Mouse (Mus musculus) embryonic facial prominence, embryonic 15.5 days (tissue): ENCODE results near the gene Chd1. TPM values are rescaled to one million over a fixed set of nuclear protein-coding genes. Genes with fewer than 3 reads are reported as not detected.
A peak's percentile ranks its signal among the peaks of the same experiment; 100 is the strongest.

Experiments used
- ATAC-seq: fragments of 200-750 bp; cut with Nextera tagmentation; 2 replicates; pipeline ENCODE4 v1.8.0; 2017; ENCODE audit warnings: low read depth, moderate TSS enrichment; ENCODE audit not compliant: insufficient number of reproducible peaks, low FRiP score, low TSS enrichment
- H3K27ac ChIP-seq: fragments of 300-500 bp; sonication (generic); replicated peaks from 2 replicates; pipeline ENCODE4 v1.5.1; 2015; ENCODE audit warnings: mild to moderate bottlenecking, inconsistent platforms
- H3K27me3 ChIP-seq: fragments of 300-500 bp; sonication (generic); 2 replicates; pipeline ENCODE4 v1.6.1; 2015; ENCODE audit warnings: inconsistent platforms
- H3K36me3 ChIP-seq: fragments of 300-500 bp; sonication (generic); 2 replicates; pipeline ENCODE4 v1.6.1; 2015; ENCODE audit warnings: mild to moderate bottlenecking, inconsistent platforms
- H3K4me1 ChIP-seq: fragments of 300-500 bp; sonication (generic); 2 replicates; pipeline ENCODE4 v1.6.1; 2015; ENCODE audit warnings: inconsistent platforms
- H3K4me2 ChIP-seq: fragments of 300-500 bp; sonication (generic); replicated peaks from 2 replicates; pipeline ENCODE4 v1.6.1; 2015; ENCODE audit warnings: mild to moderate bottlenecking, inconsistent platforms
- H3K4me3 ChIP-seq: fragments of 300-500 bp; sonication (generic); replicated peaks from 2 replicates; pipeline ENCODE4 v1.5.1; 2015; ENCODE audit warnings: mild to moderate bottlenecking, inconsistent platforms
- H3K9ac ChIP-seq: fragments of 300-500 bp; sonication (generic); 2 replicates; pipeline ENCODE4 v1.6.1; 2015; ENCODE audit warnings: inconsistent platforms
- H3K9me3 ChIP-seq: fragments of 300-500 bp; sonication (generic); replicated peaks from 2 replicates; pipeline ENCODE4 v1.6.1; 2016; ENCODE audit warnings: inconsistent platforms
- whole genome bisulfite sequencing: fragments of 180-500 bp; shearing (Covaris S2); methylation state at CpG from one replicate; pipeline ENCODE4 v1.1.7; 2015; 5-methylcytosine and 5-hydroxymethylcytosine counted together
- polyA plus RNA-seq: library from polyadenylated mRNA; unstranded; fragments of >200 nt; fragmentation: Nextera tagmentation; extraction: Ambion mirVana; gene quantifications from 2 replicates; pipeline ENCODE4 v1.2.1, GENCODE M21; 2015

Chd1 gene
- polyA plus RNA-seq, 1 experiment from 2014 or later, result 27.2 TPM

DNA sequence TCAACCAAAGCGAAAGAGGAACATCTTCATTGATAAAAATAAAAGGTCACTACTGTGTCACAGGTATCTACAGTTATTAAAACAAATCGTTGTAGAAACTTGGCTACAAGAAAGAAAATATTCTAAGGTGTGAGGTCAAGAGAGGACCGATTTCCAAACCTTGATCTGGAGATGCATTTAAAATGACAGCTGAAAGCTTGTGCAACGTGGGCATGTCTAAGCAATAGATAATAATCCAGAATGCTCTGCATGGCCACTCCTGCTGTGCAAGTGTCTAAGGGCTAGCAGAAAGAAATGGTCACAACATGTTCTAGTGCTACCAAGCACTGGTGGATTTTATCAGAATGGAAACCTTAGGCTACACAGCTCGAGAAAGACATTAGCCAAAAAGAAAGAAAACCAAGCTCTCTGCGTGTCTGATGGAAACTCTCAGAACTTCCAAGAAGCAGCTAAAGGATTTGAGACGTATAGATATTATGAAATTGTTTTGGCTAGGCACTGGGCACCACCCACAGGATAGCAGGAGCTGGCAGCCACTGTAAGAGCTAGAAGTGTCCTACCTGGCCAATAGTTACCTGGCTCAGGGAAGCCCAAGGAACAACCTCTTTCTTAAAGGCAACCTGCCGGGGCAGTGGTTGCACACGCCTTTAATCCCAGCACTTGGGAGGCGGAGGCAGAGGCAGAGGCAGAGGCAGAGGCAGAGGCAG is 110.7 kb downstream of the Chd1 start:
- Histone ChIP-seq H3K4me2 (no peak overlapping the region), H3K9me3 (no peaks in the 10 kb centered on the region), H3K27me3 (no peaks in the 10 kb centered on the region), H3K36me3 (peaks cover 9% of the 10 kb centered on the region; the same call in 1 of the 2 replicates), H3K4me1 (peaks cover 73% of the 10 kb centered on the region), H3K4me3 (no peak overlapping the region), H3K9ac (no peak overlapping the region), H3K27ac (0 out of 2 replicates have a peak overlapping the region, but pooled peaks have one; percentile 75)
- 73% methylated on average over 10 of the region's 10 CpGs for WGBS
- ATAC-seq, result no peak

DNA sequence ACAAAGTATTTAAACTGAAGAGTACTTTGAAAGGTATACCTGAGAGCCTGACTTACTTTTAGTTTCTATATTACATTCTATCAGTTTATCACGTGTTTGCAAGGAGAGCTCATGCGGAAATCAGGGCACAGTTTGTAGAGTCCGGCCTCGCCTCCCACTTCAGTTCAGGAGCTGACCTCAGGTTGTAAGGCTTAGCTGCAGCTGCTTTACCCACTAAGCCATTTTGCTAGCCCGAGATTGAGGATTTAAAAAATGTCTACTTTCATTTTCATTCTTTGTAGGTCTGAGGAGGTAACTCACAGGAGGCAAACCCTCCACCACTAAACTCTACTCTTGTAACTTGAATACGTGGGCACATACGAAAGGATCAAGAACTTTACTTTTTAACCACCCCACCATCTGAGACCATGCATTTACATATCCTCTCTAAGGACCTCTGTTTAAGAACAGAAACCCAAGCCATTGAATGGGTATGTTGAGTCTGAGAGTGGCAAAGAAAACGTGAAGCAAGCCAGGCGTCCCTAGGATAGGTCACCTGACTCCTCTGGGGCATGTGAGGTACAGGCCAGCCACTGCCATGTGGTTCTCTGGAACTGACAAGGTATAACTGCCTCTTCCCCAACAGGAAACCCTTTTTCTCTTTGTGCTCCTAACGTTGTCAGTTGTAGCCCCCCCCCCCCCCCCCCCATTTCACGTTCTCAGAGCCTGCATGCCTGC is 111.8 kb downstream of the Chd1 start:
- Histone ChIP-seq H3K9me3 (no peaks in the 10 kb centered on the region), H3K27ac (no peak overlapping the region), H3K36me3 (peaks cover 9% of the 10 kb centered on the region; the same call in 1 of the 2 replicates), H3K4me2 (no peak overlapping the region), H3K4me3 (no peak overlapping the region), H3K9ac (no peak overlapping the region), H3K27me3 (no peaks in the 10 kb centered on the region), H3K4me1 (peaks cover 71% of the 10 kb centered on the region)
- 72% methylated on average over 11 of the region's 11 CpGs for whole genome bisulfite sequencing
- no peak for ATAC-seq

DNA sequence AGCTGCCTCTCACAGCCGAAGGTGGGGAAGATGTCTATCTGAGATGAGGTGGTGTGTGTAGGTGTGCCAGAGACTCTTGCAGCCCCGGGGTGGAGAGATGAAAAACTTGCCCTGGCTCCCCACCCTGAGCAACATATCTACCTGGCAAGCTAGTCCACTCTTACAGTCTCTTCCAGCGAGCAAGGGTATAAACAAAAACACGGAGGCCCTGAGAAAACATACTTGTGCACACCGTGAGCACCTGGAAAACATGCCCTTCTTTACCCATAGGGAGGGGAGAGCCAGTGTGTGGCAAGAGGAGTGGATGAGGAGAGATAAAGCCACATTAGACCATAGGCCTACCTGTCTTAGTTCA is 112.3 kb downstream of the Chd1 start:
- Histone ChIP-seq H3K4me1 (peaks cover 70% of the 10 kb centered on the region), H3K4me3 (no peak overlapping the region), H3K27me3 (no peaks in the 10 kb centered on the region), H3K4me2 (no peak overlapping the region), H3K9me3 (no peaks in the 10 kb centered on the region), H3K27ac (no peak overlapping the region), H3K9ac (no peak overlapping the region), H3K36me3 (peaks cover 9% of the 10 kb centered on the region; the same call in 1 of the 2 replicates)
- WGBS, result 66% methylated on average over 5 of the region's 5 CpGs
- ATAC-seq, result no peak

- Histone ChIP-seq H3K4me3 (no peak overlapping the region), H3K4me1 (peaks cover 68% of the 10 kb centered on the region), H3K27ac (no peak overlapping the region), H3K4me2 (no peak overlapping the region), H3K9me3 (no peaks in the 10 kb centered on the region), H3K27me3 (no peaks in the 10 kb centered on the region), H3K36me3 (peaks cover 9% of the 10 kb centered on the region; the same call in 1 of the 2 replicates), H3K9ac (no peak overlapping the region)
- ATAC-seq, result no peak
- WGBS, result 86% methylated on average over 2 of the region's 2 CpGs
These were observed 112.9 kb downstream of the Chd1 start for GRCm38 (mm10) chr17:15817634-15818033.

- H3K4me1 ChIP-seq, result peaks cover 65% of the 10 kb centered on the region
- H3K9ac ChIP-seq, result no peak overlapping the region
- no peaks in the 10 kb centered on the region for H3K9me3 ChIP-seq
- peaks cover 9% of the 10 kb centered on the region; the same call in 1 of the 2 replicates for H3K36me3 ChIP-seq
- WGBS, result 75% methylated on average over 8 of the region's 8 CpGs
- H3K27me3 ChIP-seq, result no peaks in the 10 kb centered on the region
- H3K27ac ChIP-seq, result no peak overlapping the region
- no peak overlapping the region for H3K4me3 ChIP-seq
- no peak for ATAC-seq
- H3K4me2 ChIP-seq, result no peak overlapping the region
These were observed 113.6 kb downstream of the Chd1 start for GRCm38 (mm10) chr17:15818372-15818771.

GRCm38 (mm10) chr17:15820146-15820545 is 115.4 kb downstream of the Chd1 start:
- WGBS, result 18% methylated on average over 6 of the region's 6 CpGs
- Histone ChIP-seq H3K9me3 (no peaks in the 10 kb centered on the region), H3K4me1 (peaks cover 59% of the 10 kb centered on the region), H3K4me2 (no peak overlapping the region), H3K9ac (no peak overlapping the region), H3K27ac (no peak overlapping the region; the same call in 1 of the 2 replicates), H3K27me3 (no peaks in the 10 kb centered on the region), H3K4me3 (no peak overlapping the region), H3K36me3 (peaks cover 9% of the 10 kb centered on the region; the same call in 1 of the 2 replicates)
- ATAC-seq, result no peak

- Histone ChIP-seq H3K4me2 (no peak overlapping the region), H3K9me3 (no peaks in the 10 kb centered on the region), H3K27me3 (no peaks in the 10 kb centered on the region), H3K4me3 (no peak overlapping the region), H3K36me3 (peaks cover 9% of the 10 kb centered on the region; the same call in 1 of the 2 replicates), H3K27ac (no peak overlapping the region), H3K9ac (no peak overlapping the region), H3K4me1 (peaks cover 52% of the 10 kb centered on the region)
- 55% methylated on average over 10 of the region's 10 CpGs for WGBS
- no peak for ATAC-seq
These were observed 116.0 kb downstream of the Chd1 start for GRCm38 (mm10) chr17:15820761-15821160.

GRCm38 (mm10) chr17:15821706-15822105 is 116.9 kb downstream of the Chd1 start:
- Histone ChIP-seq H3K27me3 (no peaks in the 10 kb centered on the region), H3K4me1 (peaks cover 48% of the 10 kb centered on the region), H3K27ac (no peak overlapping the region), H3K36me3 (peaks cover 9% of the 10 kb centered on the region; the same call in 1 of the 2 replicates), H3K4me2 (no peak overlapping the region), H3K9ac (no peak overlapping the region), H3K9me3 (no peaks in the 10 kb centered on the region), H3K4me3 (no peak overlapping the region)
- 77% methylated on average over 4 of the region's 4 CpGs for WGBS
- ATAC-seq, result no peak

Other genes starting within 250 kb of the Chd1 start
- 235 and 236 TPM in 2 replicates for gene Psmb1, start 205.2 kb upstream of the Chd1 start, polyA plus RNA-seq
- gene Tbp, start 205.1 kb upstream of the Chd1 start, polyA plus RNA-seq, result 44.7 and 52.5 TPM in 2 replicates
- gene Pdcd2, start 177.7 kb upstream of the Chd1 start, polyA plus RNA-seq, result 43.1 and 44.9 TPM in 2 replicates
- 1.8 TPM in 2 replicates for gene Prdm9, start 140.6 kb upstream of the Chd1 start, polyA plus RNA-seq
- 27.9 and 28.9 TPM in 2 replicates for gene Rgmb, start 126.1 kb downstream of the Chd1 start, polyA plus RNA-seq